Mouse (Mus musculus) liver, embryonic 14.5 days (tissue): ENCODE results near the gene Dcaf5. TPM values are rescaled to one million over a fixed set of nuclear protein-coding genes. Genes with fewer than 3 reads are reported as not detected.
A peak's percentile ranks its signal among the peaks of the same experiment; 100 is the strongest.

ENCODE experiments used
- ATAC-seq: fragments of 200-750 bp; cut with Nextera tagmentation; 2 replicates; pipeline ENCODE4 v1.8.0; 2017; ENCODE audit warnings: moderate number of reproducible peaks, mild to moderate bottlenecking, moderate library complexity; ENCODE audit not compliant: insufficient read depth
- DNase-seq, 3 experiments: peaks; one replicate each; pipeline ENCODE4 v3.0.0-alpha.2; 2012 to 2013; ENCODE audit warnings: low read depth in 3 of 3, low spot score in 3 of 3
- H3K27ac ChIP-seq: fragments of 300-500 bp; sonication (generic); 2 replicates; pipeline ENCODE4 v1.5.1; 2014; ENCODE audit warnings: moderate library complexity, mild to moderate bottlenecking, control low read depth, inconsistent platforms
- H3K27me3 ChIP-seq: fragments of 300-500 bp; sonication (generic); 2 replicates; pipeline ENCODE4 v1.6.1; 2014; ENCODE audit warnings: mild to moderate bottlenecking, low read length, moderate library complexity; ENCODE audit not compliant: control insufficient read depth, insufficient read depth
- H3K36me3 ChIP-seq: fragments of 300-500 bp; sonication (generic); replicated peaks from 2 replicates; pipeline ENCODE4 v1.6.1; 2014; ENCODE audit warnings: low read depth; ENCODE audit not compliant: control insufficient read depth, insufficient read depth
- H3K4me1 ChIP-seq, 2 experiments: fragments of 200-500 bp in 1 of 2; fragments of 300-500 bp in 1 of 2; sonication (generic) in 1 of 2; replicated peaks; 2 replicates each; pipeline ENCODE4 v1.6.1; 2012 to 2014; ENCODE audit warnings: antibody characterized with exemption in 1 of 2, inconsistent platforms in 1 of 2, low read length in 1 of 2; ENCODE audit not compliant: control insufficient read depth in 2 of 2, insufficient read depth in 2 of 2
- H3K4me2 ChIP-seq: fragments of 300-500 bp; sonication (generic); 2 replicates; pipeline ENCODE4 v1.6.1; 2014; ENCODE audit warnings: low read depth, mild to moderate bottlenecking, control low read depth, moderate library complexity
- H3K4me3 ChIP-seq, 2 experiments: fragments of 200-500 bp in 1 of 2; fragments of 300-500 bp in 1 of 2; sonication (generic) in 1 of 2; 2 replicates each; pipeline ENCODE4 v1.5.1; 2012 to 2014; ENCODE audit warnings: low read depth in 2 of 2, low read length in 2 of 2, mild to moderate bottlenecking in 2 of 2, control low read depth in 1 of 2, inconsistent platforms in 1 of 2, moderate library complexity in 1 of 2; ENCODE audit not compliant: insufficient read depth in 1 of 2
- H3K9ac ChIP-seq: fragments of 300-500 bp; sonication (generic); replicated peaks from 2 replicates; pipeline ENCODE4 v1.6.1; 2014; ENCODE audit warnings: mild to moderate bottlenecking, control low read depth, moderate library complexity
- H3K9me3 ChIP-seq: fragments of 300-500 bp; sonication (generic); 2 replicates; pipeline ENCODE4 v1.6.1; 2016; ENCODE audit warnings: low read length, mixed read lengths; ENCODE audit not compliant: control insufficient read depth
- CTCF ChIP-seq: IDR thresholded peaks from 2 replicates; pipeline ENCODE4 v1.5.1; 2016; ENCODE audit warnings: antibody characterized with exemption, low read depth, control low read depth
- EP300 ChIP-seq: IDR thresholded peaks from 2 replicates; pipeline ENCODE4 v1.6.1; 2016; ENCODE audit warnings: antibody characterized with exemption, low read depth
- WGBS: fragments of 180-500 bp; shearing (Covaris S2); extraction: QIAGEN DNeasy Blood & Tissue Kit; methylation state at CpG from one replicate; pipeline ENCODE4 v1.1.7; 2014; ENCODE audit not compliant: insufficient replicate concordance; 5-methylcytosine and 5-hydroxymethylcytosine counted together
- microRNA-seq: library from miRNA; unstranded; fragments of <30 nt; microRNA quantifications from one replicate; pipeline ENCODE4, GENCODE M21; 2016
- polyA plus RNA-seq, 2 experiments: library from polyadenylated mRNA; depleted of rRNA in 1 of 2; stranded (reverse) in 1 of 2; unstranded in 1 of 2; fragments of >200 nt; fragmentation: Nextera tagmentation in 1 of 2; extraction: Ambion mirVana in 1 of 2; gene quantifications; 2 replicates each; pipeline versions ENCODE4 v1.2.1 to v1.2.3; 2012 to 2014

Gene Dcaf5
- polyA plus RNA-seq, 2 experiments = 1.6 to 4.0 TPM

- ATAC-seq (no peak), DNase-seq (no peak)
- TF ChIP-seq CTCF = no peak
- TF ChIP-seq EP300 = no peak
- Histone ChIP-seq H3K36me3 (no peaks in the 10 kb centered on the region), H3K4me3 (no peak overlapping the region), H3K4me1 (no peaks in the 10 kb centered on the region), H3K4me2 (no peak overlapping the region), H3K9me3 (no peaks in the 10 kb centered on the region), H3K27ac (no peak overlapping the region), H3K9ac (no peak overlapping the region), H3K27me3 (no peaks in the 10 kb centered on the region)
- WGBS = 65% methylated on average over 3 of the region's 3 CpGs
These were observed 144.4 kb downstream of the Dcaf5 start for GRCm38 (mm10) chr12:80291895-80292435.

GRCm38 (mm10) chr12:80290964-80291363 is 145.4 kb downstream of the Dcaf5 start:
- Histone ChIP-seq H3K36me3 (no peaks in the 10 kb centered on the region), H3K4me2 (no peak overlapping the region), H3K27me3 (no peaks in the 10 kb centered on the region), H3K4me3 (no peak overlapping the region), H3K9ac (no peak overlapping the region), H3K27ac (no peak overlapping the region), H3K9me3 (no peaks in the 10 kb centered on the region), H3K4me1 (no peaks in the 10 kb centered on the region)
- ATAC-seq = no peak
- no peak for TF ChIP-seq CTCF
- TF ChIP-seq EP300 = no peak
- no peak for DNase-seq
- 61% methylated on average over 8 of the region's 8 CpGs for WGBS

- no peak overlapping the region for H3K9ac ChIP-seq
- DNase-seq (no peak), ATAC-seq (no peak)
- no peak for TF ChIP-seq CTCF
- TF ChIP-seq EP300 = no peak
- H3K36me3 ChIP-seq = no peaks in the 10 kb centered on the region
- no peak overlapping the region for H3K4me3 ChIP-seq
- no peaks in the 10 kb centered on the region for H3K27me3 ChIP-seq
- WGBS = 33% methylated on average over 4 of the region's 4 CpGs
- H3K4me1 ChIP-seq = no peaks in the 10 kb centered on the region
- H3K9me3 ChIP-seq = no peaks in the 10 kb centered on the region
- no peak overlapping the region for H3K4me2 ChIP-seq
- no peak overlapping the region for H3K27ac ChIP-seq
These were observed 145.9 kb downstream of the Dcaf5 start for GRCm38 (mm10) chr12:80290483-80290882.

- WGBS = 35% methylated on average over 3 of the region's 3 CpGs
- ATAC-seq (no peak), DNase-seq (no peak)
- no peak overlapping the region for H3K27ac ChIP-seq
- TF ChIP-seq EP300 (no peak), CTCF (no peak)
- H3K27me3 ChIP-seq = no peaks in the 10 kb centered on the region
- no peak overlapping the region for H3K9ac ChIP-seq
- no peak overlapping the region for H3K4me3 ChIP-seq
- H3K9me3 ChIP-seq = no peaks in the 10 kb centered on the region
- H3K36me3 ChIP-seq = no peaks in the 10 kb centered on the region
- H3K4me2 ChIP-seq = no peak overlapping the region
- no peaks in the 10 kb centered on the region for H3K4me1 ChIP-seq
These were observed 146.7 kb downstream of the Dcaf5 start for GRCm38 (mm10) chr12:80289722-80290121.

- no peak overlapping the region for H3K9ac ChIP-seq
- DNase-seq = no peak
- no peak overlapping the region for H3K27ac ChIP-seq
- no peak overlapping the region for H3K4me3 ChIP-seq
- H3K4me2 ChIP-seq = no peak overlapping the region
- TF ChIP-seq CTCF (no peak), EP300 (no peak)
- H3K27me3 ChIP-seq = no peaks in the 10 kb centered on the region
- no peaks in the 10 kb centered on the region for H3K36me3 ChIP-seq
- H3K9me3 ChIP-seq = no peaks in the 10 kb centered on the region
- 26% methylated on average over 5 of the region's 5 CpGs for WGBS
- H3K4me1 ChIP-seq = no peaks in the 10 kb centered on the region
- no peak for ATAC-seq
These were observed 150.5 kb downstream of the Dcaf5 start for GRCm38 (mm10) chr12:80285890-80286289.

Small RNA genes lying within 50 kb of the gene (microRNA-seq; reads per million reads assigned to microRNA genes)
- 54.9 reads per million, percentile 41 among the genes with 10 or more reads in this experiment for gene Mir1843a

Other genes with a start within 250 kb of the Dcaf5 start
- 9.8 and 14.0 TPM in 2 replicates for gene Actn1, start 176.2 kb downstream of the Dcaf5 start, polyA plus RNA-seq (2012; rRNA removed)
- gene Actn1, start 176.2 kb downstream of the Dcaf5 start, polyA plus RNA-seq (2014; fragmentation: Nextera tagmentation; extraction: Ambion mirVana) = 5.6 and 6.9 TPM in 2 replicates
- 3.7 and 4.2 TPM in 2 replicates for gene Exd2, start 26.5 kb upstream of the Dcaf5 start, polyA plus RNA-seq (2012; rRNA removed)
- 5.1 and 5.5 TPM in 2 replicates for gene Exd2, start 26.5 kb upstream of the Dcaf5 start, polyA plus RNA-seq (2014; fragmentation: Nextera tagmentation; extraction: Ambion mirVana)
- gene Galnt16, start 81.7 kb upstream of the Dcaf5 start, polyA plus RNA-seq (2012; rRNA removed) = 0.05 and 0.07 TPM in 2 replicates
- gene Galnt16, start 81.7 kb upstream of the Dcaf5 start, polyA plus RNA-seq (2014; fragmentation: Nextera tagmentation; extraction: Ambion mirVana) = 0.04 TPM in 1 of 2 replicates, not detected in the other
- 8.5 and 9.6 TPM in 2 replicates for gene Slc39a9, start 207.3 kb upstream of the Dcaf5 start, polyA plus RNA-seq (2012; rRNA removed)
- 10.1 and 11.1 TPM in 2 replicates for gene Slc39a9, start 207.3 kb upstream of the Dcaf5 start, polyA plus RNA-seq (2014; fragmentation: Nextera tagmentation; extraction: Ambion mirVana)
- gene Erh, start 207.7 kb upstream of the Dcaf5 start, polyA plus RNA-seq (2012; rRNA removed) = 88.4 and 144 TPM in 2 replicates
- gene Erh, start 207.7 kb upstream of the Dcaf5 start, polyA plus RNA-seq (2014; fragmentation: Nextera tagmentation; extraction: Ambion mirVana) = 123 and 140 TPM in 2 replicates